Mouse (Mus musculus) ES-E14 (cell line): ENCODE measurements around the gene Gm20532.

Experiments
- CHD2 ChIP-seq: IDR thresholded peaks from 2 replicates; pipeline ENCODE4 v1.6.1; 2014; ENCODE audit warnings: mild to moderate bottlenecking, low read depth, low read length, inconsistent platforms
- HCFC1 ChIP-seq: IDR thresholded peaks from 2 replicates; pipeline ENCODE4 v1.6.1; 2012; ENCODE audit warnings: low read length, inconsistent platforms, borderline replicate concordance; ENCODE audit not compliant: insufficient read depth
- ZNF384 ChIP-seq: IDR thresholded peaks from 2 replicates; pipeline ENCODE4 v1.6.1; 2012; ENCODE audit warnings: low read depth, low read length, inconsistent platforms

DNA sequence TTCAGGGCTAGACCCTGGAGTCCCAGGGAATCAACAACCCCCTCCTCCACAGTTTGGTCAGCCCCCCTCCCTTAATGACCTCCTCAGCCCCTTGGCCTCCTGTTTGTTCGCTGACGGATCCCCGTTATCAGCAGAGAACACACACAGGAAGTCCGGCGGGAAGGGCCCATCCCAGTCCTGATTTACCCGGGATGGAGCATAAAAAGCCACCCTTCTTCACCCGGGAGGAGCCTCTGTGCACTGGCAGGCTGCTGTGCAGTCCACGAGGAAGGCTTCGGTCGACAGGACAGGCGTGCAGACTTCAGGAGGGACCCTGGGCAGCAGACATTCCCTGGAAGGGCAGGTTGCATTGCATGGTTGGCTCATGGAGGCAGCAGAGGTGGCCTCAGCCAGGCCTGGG is 2.8 kb upstream of the Gm20532 start:
- TF ChIP-seq ZNF384 (no peak), CHD2 (no peak), HCFC1 (no peak)
